Mouse (Mus musculus) forebrain, embryonic 11.5 days (tissue): ENCODE data around the gene Rab11fip3. TPM values are rescaled to one million over a fixed set of nuclear protein-coding genes. Genes with fewer than 3 reads are reported as not detected.
"Not testable (repeated sequence)": the region's sequence is repeated elsewhere in the genome, so short reads cannot be mapped to it uniquely, and the experiment has no call there.

ENCODE experiments used
- ATAC-seq: fragments of 200-750 bp; cut with Nextera tagmentation; replicated peaks from 2 replicates; pipeline ENCODE4 v1.8.0; 2017; ENCODE audit warnings: moderate TSS enrichment; ENCODE audit not compliant: low FRiP score
- DNase-seq: peaks from one replicate; pipeline ENCODE4 v3.0.0-alpha.2; 2017; ENCODE audit warnings: low spot score
- H3K27ac ChIP-seq: fragments of 300-500 bp; sonication (generic); 2 replicates; pipeline ENCODE4 v1.5.1; 2014; ENCODE audit warnings: low read depth, low read length
- H3K27me3 ChIP-seq: fragments of 300-500 bp; sonication (generic); 2 replicates; pipeline ENCODE4 v1.6.1; 2014; ENCODE audit warnings: mild to moderate bottlenecking, low read length, mixed read lengths; ENCODE audit not compliant: control insufficient read depth, insufficient read depth
- H3K36me3 ChIP-seq: fragments of 300-500 bp; sonication (generic); 2 replicates; pipeline ENCODE4 v1.6.1; 2014; ENCODE audit warnings: mild to moderate bottlenecking, low read length, moderate library complexity, mixed read lengths; ENCODE audit not compliant: control insufficient read depth, insufficient read depth
- H3K4me1 ChIP-seq: fragments of 300-500 bp; sonication (generic); replicated peaks from 2 replicates; pipeline ENCODE4 v1.6.1; 2014; ENCODE audit warnings: low read length, mixed read lengths; ENCODE audit not compliant: control insufficient read depth, insufficient read depth
- H3K4me2 ChIP-seq: fragments of 300-500 bp; sonication (generic); 2 replicates; pipeline ENCODE4 v1.6.1; 2014; ENCODE audit warnings: low read depth, mild to moderate bottlenecking, low read length, moderate library complexity, mixed read lengths; ENCODE audit not compliant: severe bottlenecking
- H3K4me3 ChIP-seq: fragments of 300-500 bp; sonication (generic); 2 replicates; pipeline ENCODE4 v1.5.1; 2014; ENCODE audit warnings: low read depth, low read length
- H3K9ac ChIP-seq: fragments of 300-500 bp; sonication (generic); 2 replicates; pipeline ENCODE4 v1.6.1; 2014; ENCODE audit warnings: low read length
- H3K9me3 ChIP-seq: fragments of 300-500 bp; sonication (generic); 2 replicates; pipeline ENCODE4 v1.6.1; 2016; ENCODE audit warnings: low read length, mixed read lengths; ENCODE audit not compliant: control insufficient read depth
- WGBS: fragments of 180-500 bp; shearing (Covaris S2); extraction: QIAGEN DNeasy Blood & Tissue Kit; methylation state at CpG from one replicate; pipeline ENCODE4 v1.1.7; 2014; 5-methylcytosine and 5-hydroxymethylcytosine counted together
- polyA plus RNA-seq: library from polyadenylated mRNA; unstranded; fragments of >200 nt; fragmentation: Nextera tagmentation; extraction: Ambion mirVana; gene quantifications from 2 replicates; pipeline ENCODE4 v1.2.1, GENCODE M21; 2014

The Rab11fip3 gene
- 31.3 and 35.1 TPM in 2 replicates for polyA plus RNA-seq

GRCm38 (mm10) chr17:26068831-26069739, at the start of gene Rab11fip3:
Gene Rab11fip3, minus strand, starts transcription at chr17:26069555.
- Histone ChIP-seq H3K4me2 (peak within 1 kb of the TSS; percentile 98), H3K4me3 (peak within 1 kb of the TSS; percentile 72), H3K4me1 (peaks cover 13% of the 10 kb centered on the region), H3K9me3 (no peaks in the 10 kb centered on the region), H3K27me3 (no peaks in the 10 kb centered on the region; the same call in 1 of the 2 replicates), H3K9ac (peak within 1 kb of the TSS; percentile 83), H3K27ac (peak within 1 kb of the TSS; percentile 48; the same call in 1 of the 2 replicates), H3K36me3 (0 out of 2 replicates have a peak, but pooled peaks cover 3% of the 10 kb centered on the region)
- ATAC-seq, result peak; percentile 94
- peak; percentile 94 for DNase-seq
- under 1% methylated on average over 94 of the region's 94 CpGs for WGBS

GRCm38 (mm10) chr17:26116503-26117258, 47.3 kb upstream of the Rab11fip3 start:
- Histone ChIP-seq H3K4me3 (no peak overlapping the region), H3K9me3 (no peaks in the 10 kb centered on the region), H3K9ac (no peak overlapping the region), H3K27me3 (peaks cover 27% of the 10 kb centered on the region), H3K36me3 (no peaks in the 10 kb centered on the region), H3K27ac (no peak overlapping the region), H3K4me1 (no peaks in the 10 kb centered on the region), H3K4me2 (no peak overlapping the region)
- DNase-seq, result no peak
- no peak for ATAC-seq
- 85% methylated on average over 17 of the region's 17 CpGs for WGBS

GRCm38 (mm10) chr17:26115956-26116487, 46.7 kb upstream of the Rab11fip3 start:
- no peaks in the 10 kb centered on the region for H3K9me3 ChIP-seq
- 54% methylated on average over 2 of the region's 3 CpGs for WGBS
- peaks cover 27% of the 10 kb centered on the region for H3K27me3 ChIP-seq
- H3K9ac ChIP-seq, result no peak overlapping the region
- no peak overlapping the region for H3K4me2 ChIP-seq
- H3K4me3 ChIP-seq, result no peak overlapping the region
- no peak overlapping the region for H3K27ac ChIP-seq
- ATAC-seq (no peak), DNase-seq (no peak)
- peaks cover 3% of the 10 kb centered on the region for H3K4me1 ChIP-seq
- no peaks in the 10 kb centered on the region for H3K36me3 ChIP-seq

GRCm38 (mm10) chr17:26115205-26115898, 46.0 kb upstream of the Rab11fip3 start:
- 91% methylated on average over 7 of the region's 7 CpGs for WGBS
- Histone ChIP-seq H3K36me3 (no peaks in the 10 kb centered on the region), H3K9ac (no peak overlapping the region), H3K27me3 (peaks cover 27% of the 10 kb centered on the region), H3K4me2 (no peak overlapping the region), H3K27ac (no peak overlapping the region), H3K4me3 (no peak overlapping the region), H3K9me3 (no peaks in the 10 kb centered on the region), H3K4me1 (peaks cover 8% of the 10 kb centered on the region)
- no peak for ATAC-seq
- no peak for DNase-seq

GRCm38 (mm10) chr17:26114461-26114860, 45.1 kb upstream of the Rab11fip3 start:
- not testable (repeated sequence) for H3K4me1 ChIP-seq, H3K9ac ChIP-seq, H3K9me3 ChIP-seq, H3K27ac ChIP-seq, H3K36me3 ChIP-seq, ATAC-seq, H3K4me2 ChIP-seq, DNase-seq, H3K4me3 ChIP-seq
- WGBS, result 66% methylated on average over 7 of the region's 7 CpGs
- peaks cover 27% of the 10 kb centered on the region for H3K27me3 ChIP-seq

GRCm38 (mm10) chr17:26114061-26114460, 44.7 kb upstream of the Rab11fip3 start:
- H3K27ac ChIP-seq, result no peak overlapping the region
- H3K27me3 ChIP-seq, result peaks cover 27% of the 10 kb centered on the region
- no peaks in the 10 kb centered on the region for H3K9me3 ChIP-seq
- no peaks in the 10 kb centered on the region for H3K36me3 ChIP-seq
- peaks cover 8% of the 10 kb centered on the region for H3K4me1 ChIP-seq
- H3K4me3 ChIP-seq, result peak overlapping the region; percentile 74; the same call in 1 of the 2 replicates
- DNase-seq (peak; percentile 41), ATAC-seq (no peak)
- no peak overlapping the region; the same call in 1 of the 2 replicates for H3K9ac ChIP-seq
- 9% methylated on average over 8 of the region's 8 CpGs for WGBS
- H3K4me2 ChIP-seq, result peak overlapping the region; percentile 96

GRCm38 (mm10) chr17:26113181-26113948, 44.0 kb upstream of the Rab11fip3 start, which contains the start of gene Tmem8:
Gene Tmem8, plus strand, starts transcription at chr17:26113299.
- Histone ChIP-seq H3K4me2 (peak within 1 kb of the TSS; percentile 96), H3K27me3 (peaks cover 27% of the 10 kb centered on the region), H3K4me3 (peak within 1 kb of the TSS; percentile 74), H3K4me1 (peaks cover 8% of the 10 kb centered on the region), H3K9ac (peak within 1 kb of the TSS; percentile 74), H3K9me3 (no peaks in the 10 kb centered on the region), H3K36me3 (no peaks in the 10 kb centered on the region), H3K27ac (no peak within 1 kb of the TSS)
- DNase-seq (peak; percentile 86), ATAC-seq (peak; percentile 64)
- under 1% methylated on average over 71 of the region's 75 CpGs for WGBS
